Mouse (Mus musculus): ENCODE measurements around the gene Nit2. TPM values are rescaled to one million over a fixed set of nuclear protein-coding genes. Genes with fewer than 3 reads are reported as not detected.

Gene Nit2
- polyA plus RNA-seq, 1 experiment, result 13.1 TPM

- under 1% methylated on average over 37 of the region's 37 CpGs for WGBS
- peak within 1 kb of the TSS; percentile 70 for H3K4me3 ChIP-seq (replicated peaks; ENCODE audit: extremely low read depth, low read depth, low read length)
- peaks cover 7% of the 10 kb centered on the region for H3K4me1 ChIP-seq (ENCODE audit: control insufficient read depth, insufficient read depth, low read length)
- TF ChIP-seq POLR2A (IDR thresholded peaks at IDR 0.05; ENCODE audit: borderline replicate concordance, extremely low read depth, low read depth, low read length), result peak; percentile 79; the same call in 1 of the 2 replicates
- TF ChIP-seq CTCF (IDR thresholded peaks at IDR 0.05; ENCODE audit: insufficient read depth, low read length), result no peak
- DNase-seq, result peak; percentile 95
Observed at GRCm38 (mm10) chr16:57120913-57121815, 46.0 kb downstream of the Nit2 start, which contains the start of gene Tomm70a. Gene Tomm70a (plus strand): TSS chr16:57121703.

GRCm38 (mm10) chr16:57117562-57117961 lies 49.6 kb downstream of the Nit2 start:
- Histone ChIP-seq H3K4me1 (ENCODE audit: control insufficient read depth, insufficient read depth, low read length) (no peaks in the 10 kb centered on the region), H3K4me3 (replicated peaks; ENCODE audit: extremely low read depth, low read depth, low read length) (no peak overlapping the region)
- WGBS, result 85% methylated on average over 2 of the region's 2 CpGs
- no peak for TF ChIP-seq POLR2A (IDR thresholded peaks at IDR 0.05; ENCODE audit: borderline replicate concordance, extremely low read depth, low read depth, low read length)
- no peak for TF ChIP-seq CTCF (IDR thresholded peaks at IDR 0.05; ENCODE audit: insufficient read depth, low read length)
- no peak for DNase-seq

GRCm38 (mm10) chr16:57116066-57116465 lies 51.1 kb downstream of the Nit2 start:
- DNase-seq, result no peak
- H3K4me1 ChIP-seq (ENCODE audit: control insufficient read depth, insufficient read depth, low read length), result no peaks in the 10 kb centered on the region
- no peak overlapping the region for H3K4me3 ChIP-seq (replicated peaks; ENCODE audit: extremely low read depth, low read depth, low read length)
- no peak for TF ChIP-seq POLR2A (IDR thresholded peaks at IDR 0.05; ENCODE audit: borderline replicate concordance, extremely low read depth, low read depth, low read length)
- TF ChIP-seq CTCF (IDR thresholded peaks at IDR 0.05; ENCODE audit: insufficient read depth, low read length), result peak; percentile 22; the same call in 1 of the 2 replicates

Other genes with a start within 250 kb of the Nit2 start
- not detected in 2 replicates for gene Lnp1, start 239.3 kb downstream of the Nit2 start, polyA plus RNA-seq (2012; rRNA removed)
- gene Tmem45a2, start 96.0 kb downstream of the Nit2 start, polyA plus RNA-seq (2012; rRNA removed), result 0.91 TPM in 1 of 2 replicates, not detected in the other
- gene Tomm70a, start 45.6 kb downstream of the Nit2 start, polyA plus RNA-seq (2012; rRNA removed), result 7.6 and 8.3 TPM in 2 replicates
- 10.0 and 15.2 TPM in 2 replicates for gene Tbc1d23, start 64.2 kb upstream of the Nit2 start, polyA plus RNA-seq (2012; rRNA removed)
- gene Tmem30c, start 125.5 kb upstream of the Nit2 start, polyA plus RNA-seq (2012; rRNA removed), result not detected in 2 replicates
- gene Filip1l, start 185.8 kb upstream of the Nit2 start, polyA plus RNA-seq (2012; rRNA removed), result 10.3 and 15.1 TPM in 2 replicates